Mouse (Mus musculus) urinary bladder, postnatal 4 days (tissue): Measurements from ENCODE around the gene Sdk1.

Source experiments
- DNase-seq, 2 experiments: peaks; one replicate each; pipeline ENCODE4 v3.0.0; 2021 to 2022; ENCODE audit warnings: low spot score in 2 of 2

Sdk1 gene

DNA sequence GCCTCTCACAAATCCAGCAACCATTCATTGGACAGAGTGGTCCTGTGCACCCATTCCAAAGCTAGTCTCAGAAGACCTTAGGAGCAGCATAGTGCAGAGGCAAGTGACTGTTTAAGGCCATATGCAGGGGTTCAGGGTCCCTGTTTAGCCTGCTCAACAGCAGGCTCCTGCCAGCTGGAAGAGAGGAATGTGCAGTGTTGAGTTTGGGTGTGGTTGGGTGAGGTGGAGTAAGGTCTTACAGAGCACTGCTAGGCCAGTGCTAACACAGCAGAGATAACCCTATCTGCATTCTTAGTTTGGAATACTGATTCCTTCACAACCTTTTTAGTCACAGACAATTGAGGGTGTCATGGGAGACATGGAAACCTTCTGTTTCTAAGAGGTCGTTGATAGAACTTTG is 206.0 kb downstream of the Sdk1 start:
- DNase-seq: no peak

DNA sequence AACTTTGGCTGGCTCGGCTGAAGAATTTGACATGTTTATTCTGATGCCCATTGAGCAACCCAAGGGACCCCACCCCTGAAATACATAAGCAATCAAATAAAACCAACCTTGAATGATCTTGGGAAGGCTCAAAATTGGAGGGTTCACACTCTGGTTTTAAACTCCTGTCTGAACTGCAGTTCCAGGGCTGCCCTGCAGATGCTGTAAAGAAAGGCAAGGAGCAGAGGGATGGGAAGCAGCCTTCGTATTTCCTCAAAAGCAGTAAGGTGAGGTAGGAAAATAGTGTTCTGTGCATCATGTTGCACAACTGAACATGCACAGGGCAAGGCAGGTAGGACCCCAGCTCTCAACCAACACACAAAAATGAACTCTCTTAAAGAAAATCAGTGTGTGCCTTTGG is 222.1 kb downstream of the Sdk1 start:
- DNase-seq: no peak

DNA sequence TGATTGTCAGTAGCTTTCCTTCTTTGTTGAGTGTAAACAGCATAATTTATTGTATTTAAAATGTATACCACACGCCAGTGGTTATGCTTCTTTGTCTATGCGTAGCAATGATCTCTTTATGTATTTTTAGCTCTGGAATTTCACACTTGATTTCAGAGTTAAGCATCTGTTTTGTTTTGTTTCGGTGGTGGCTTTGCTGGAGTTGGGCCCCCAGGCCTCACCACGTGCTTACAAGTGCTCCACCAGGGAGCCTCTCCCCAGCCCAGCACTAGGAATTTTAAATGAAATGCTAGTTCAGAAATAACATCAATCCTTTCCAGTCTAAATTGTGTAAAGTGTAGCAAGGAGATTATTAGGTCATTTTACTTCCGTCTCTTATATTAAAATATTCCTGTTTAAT is 227.5 kb downstream of the Sdk1 start:
- DNase-seq: no peak

DNA sequence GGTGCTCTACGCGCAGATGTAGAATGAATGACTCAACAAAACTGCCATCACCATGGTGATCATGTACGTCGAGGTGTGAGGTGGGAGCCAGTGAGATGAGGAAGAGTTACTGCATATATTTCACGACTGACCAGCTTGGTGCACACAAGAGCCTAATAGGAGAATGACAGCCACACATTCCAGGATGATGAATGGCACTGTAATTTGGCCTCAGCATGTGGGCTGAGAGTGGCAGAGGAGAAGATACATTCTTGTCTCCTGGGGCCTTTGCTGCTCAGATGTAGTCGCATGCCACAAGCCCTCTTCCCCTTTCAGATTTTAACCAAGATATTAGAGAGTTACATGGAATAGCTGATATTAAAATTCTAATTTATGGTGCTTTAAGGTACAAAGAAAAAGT is 264.0 kb downstream of the Sdk1 start:
- no peak for DNase-seq

DNA sequence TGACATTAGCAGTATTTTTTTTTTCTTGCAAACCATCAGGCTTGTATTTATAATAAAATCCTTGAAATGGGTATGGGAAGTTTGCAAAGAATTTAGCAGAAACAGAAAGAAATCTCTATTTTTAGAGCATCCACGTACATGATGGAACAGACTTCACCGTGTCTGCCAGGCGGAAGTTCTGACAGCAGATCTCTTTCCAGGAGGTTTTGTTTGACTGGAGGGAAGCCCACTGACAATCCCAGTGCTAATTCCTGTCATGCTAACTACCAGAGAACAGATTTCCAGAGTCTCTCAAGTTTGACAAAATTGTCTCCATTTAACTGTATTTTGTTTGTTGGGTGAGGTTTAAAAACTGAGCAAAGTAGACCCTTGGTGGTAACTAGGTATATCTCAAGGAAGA is 265.1 kb downstream of the Sdk1 start:
- DNase-seq: no peak

DNA sequence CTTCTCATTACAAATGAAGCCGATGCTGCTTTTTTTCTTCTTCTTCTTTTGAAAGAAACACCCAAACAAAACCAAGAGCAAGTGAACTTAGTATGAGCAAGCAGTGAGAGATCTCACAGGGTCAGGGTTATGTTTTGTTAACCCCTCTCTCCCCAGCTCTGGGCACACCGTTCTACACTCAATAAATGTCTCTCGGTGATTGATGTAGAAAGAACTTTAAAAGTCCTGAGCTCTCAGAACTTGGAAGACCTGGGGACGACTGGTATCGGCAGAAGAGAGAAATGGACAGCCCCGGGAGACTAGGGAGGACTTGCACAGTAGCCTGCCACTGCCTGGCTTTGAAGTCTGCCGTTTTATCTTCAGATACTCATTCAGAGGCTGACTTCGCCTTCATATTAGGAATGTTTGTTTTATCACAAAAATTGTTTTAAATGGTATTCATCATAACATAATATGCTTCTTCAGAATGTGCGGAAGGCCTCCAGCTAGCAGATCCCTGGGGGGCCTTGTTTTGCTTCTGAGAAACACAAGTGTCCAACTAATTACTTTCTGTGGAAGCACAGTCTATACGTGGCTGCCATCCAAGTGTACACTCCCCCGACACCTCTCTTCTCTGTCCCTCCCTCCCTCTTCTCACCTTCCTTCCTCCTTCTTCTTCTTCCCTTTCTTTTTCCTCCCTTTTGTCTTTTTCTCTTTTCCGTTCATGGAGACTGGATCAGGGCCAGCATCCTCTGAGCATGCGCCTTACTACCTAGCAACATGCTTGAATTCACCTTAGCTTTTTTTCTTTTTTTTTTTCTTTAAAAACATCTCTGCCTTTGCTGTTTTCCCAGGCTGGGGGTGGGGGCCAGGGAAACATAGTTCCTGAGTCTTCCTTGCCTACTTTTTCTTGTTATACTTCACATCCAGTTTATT is 283.8 kb downstream of the Sdk1 start:
- DNase-seq: no peak

DNA sequence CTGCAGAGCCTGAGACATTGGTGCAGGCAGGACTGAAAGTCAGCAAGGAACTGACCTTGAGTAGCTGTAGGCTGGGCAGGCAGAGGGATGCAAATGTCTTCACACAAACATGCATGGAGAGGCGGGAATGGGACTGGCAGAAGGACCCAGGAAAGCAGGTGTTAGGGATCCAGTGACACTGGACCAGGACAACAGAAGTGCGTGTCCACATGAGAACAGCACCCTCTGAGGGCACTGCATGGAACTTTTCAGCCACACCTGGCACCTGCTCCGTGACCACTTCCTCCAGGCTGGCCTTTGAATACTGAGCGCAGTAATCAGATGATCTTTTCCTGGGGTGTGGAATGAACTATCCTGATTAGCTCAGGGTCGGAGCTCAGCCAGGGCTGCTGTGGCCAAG is 298.9 kb downstream of the Sdk1 start:
- DNase-seq: no peak

DNA sequence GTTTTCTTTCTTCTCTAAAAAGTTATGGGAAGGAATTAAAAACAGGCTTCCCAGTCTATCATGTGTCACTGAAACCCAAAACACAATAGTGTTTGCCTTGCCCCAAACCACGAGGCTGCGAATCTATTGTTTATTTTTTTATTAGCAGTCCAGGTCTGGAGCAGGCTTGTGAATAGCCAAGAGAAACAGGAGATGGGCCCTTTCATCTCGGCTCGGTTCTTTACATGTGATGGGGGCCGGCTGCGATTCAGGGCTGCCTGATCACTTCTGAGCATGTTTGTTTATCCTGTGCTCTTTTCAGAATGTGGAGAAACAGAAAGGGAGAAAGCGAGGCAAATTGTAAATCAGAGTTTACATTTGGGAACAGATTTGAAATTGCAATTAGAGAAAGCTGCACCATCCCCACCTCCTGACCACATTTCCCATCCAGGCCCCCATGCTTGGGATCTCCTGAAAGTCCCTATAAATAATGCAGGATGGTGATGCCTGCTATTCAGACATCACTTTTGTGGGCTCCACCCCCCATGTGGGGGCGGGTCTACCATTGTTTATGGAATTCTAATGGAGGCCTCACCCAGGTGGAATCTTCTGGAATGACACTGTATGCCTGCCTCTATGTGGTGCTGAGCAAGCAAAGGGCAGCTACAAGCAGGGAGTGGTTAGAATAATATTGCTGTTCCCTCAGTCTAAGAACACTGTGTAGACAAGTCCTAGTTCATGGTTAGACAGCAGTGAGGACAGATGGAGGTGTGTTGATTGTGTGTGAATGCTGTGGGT is 301.8 kb downstream of the Sdk1 start:
- DNase-seq: no peak

DNA sequence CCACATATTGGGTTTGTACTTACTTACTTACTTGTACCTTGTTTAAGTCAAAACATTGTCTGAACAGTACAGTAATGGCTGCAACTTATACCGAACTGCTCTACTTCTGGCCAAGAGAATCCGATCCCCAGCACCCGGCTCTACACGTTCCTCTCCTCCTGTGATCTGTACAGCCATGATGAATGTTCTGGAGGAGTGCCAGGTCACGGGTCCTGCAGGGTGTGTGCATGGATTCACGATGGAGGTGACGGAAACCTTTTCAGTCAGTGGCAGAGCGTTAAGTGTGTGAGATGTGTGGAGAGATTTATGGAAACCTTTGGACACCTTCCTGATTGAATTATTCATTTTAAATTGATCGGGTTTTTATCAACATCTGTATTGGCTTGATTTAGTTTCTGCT is 312.2 kb downstream of the Sdk1 start:
- no peak for DNase-seq

DNA sequence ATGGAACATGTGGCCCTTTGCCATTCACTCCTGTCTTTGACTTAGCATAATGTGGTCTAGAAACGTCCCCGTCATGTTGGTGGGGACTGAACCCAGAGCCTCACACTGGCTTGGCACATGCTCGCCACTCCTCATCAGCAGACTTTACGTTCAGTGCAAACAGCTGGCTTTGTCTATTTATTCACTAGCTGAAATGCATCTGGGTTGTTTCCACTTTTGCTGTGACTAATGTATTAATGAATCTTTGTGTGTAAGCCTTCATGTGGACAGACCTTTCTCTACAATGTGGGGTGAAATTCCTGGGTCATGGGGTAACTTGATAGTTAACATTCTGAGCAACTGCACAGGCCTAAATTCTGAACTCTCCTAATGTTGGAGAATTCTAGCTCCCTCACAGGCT is 317.4 kb downstream of the Sdk1 start:
- no peak for DNase-seq

DNA sequence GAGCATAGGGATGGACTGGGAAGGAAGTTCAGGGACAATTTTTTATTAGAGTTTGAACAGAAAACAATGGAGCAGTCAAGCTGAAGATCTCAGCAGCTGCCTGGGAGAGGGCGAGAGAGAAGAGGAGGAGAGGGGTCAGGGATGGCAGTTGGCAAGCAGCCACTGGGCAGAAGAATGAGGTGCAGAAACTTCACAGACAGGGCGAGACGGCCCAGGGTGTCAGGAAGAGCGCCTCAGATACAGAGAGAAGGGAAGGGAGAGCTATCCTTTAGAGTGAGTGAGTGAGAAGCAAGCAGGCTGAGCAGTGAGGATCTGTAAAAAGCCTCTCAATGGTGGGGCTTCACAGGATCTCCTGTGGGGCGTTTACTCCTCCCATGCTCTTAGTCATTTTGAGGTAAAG is 319.0 kb downstream of the Sdk1 start:
- no peak for DNase-seq

DNA sequence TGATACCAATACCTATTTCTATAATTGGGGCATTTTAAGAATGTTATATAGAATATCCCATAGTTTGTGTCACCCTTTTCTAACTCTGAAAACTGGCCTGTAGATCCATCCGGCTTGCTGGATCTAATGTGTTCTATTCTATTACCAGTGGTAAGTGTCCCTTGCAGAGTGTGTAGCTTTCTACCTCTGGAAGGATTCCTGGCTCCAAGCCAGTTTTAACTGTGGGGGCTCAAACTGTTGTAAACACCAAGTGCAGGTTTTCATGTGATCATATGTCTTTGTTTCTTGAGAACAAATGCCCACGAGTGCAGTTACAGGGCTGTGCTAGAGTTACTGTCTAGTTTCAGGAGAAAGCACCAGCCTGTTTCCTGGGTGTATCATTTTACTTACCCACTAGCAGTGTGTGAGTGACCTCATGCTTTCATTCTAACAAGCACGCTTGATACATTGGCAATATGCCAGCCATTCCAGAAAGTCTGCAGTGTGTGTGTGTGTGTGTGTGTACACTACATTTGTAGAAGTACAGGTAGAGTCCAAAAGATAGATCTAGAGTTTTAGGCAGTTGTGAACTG is 320.8 kb downstream of the Sdk1 start:
- peak in 1 of 2 experiments; percentile 33 for DNase-seq

DNA sequence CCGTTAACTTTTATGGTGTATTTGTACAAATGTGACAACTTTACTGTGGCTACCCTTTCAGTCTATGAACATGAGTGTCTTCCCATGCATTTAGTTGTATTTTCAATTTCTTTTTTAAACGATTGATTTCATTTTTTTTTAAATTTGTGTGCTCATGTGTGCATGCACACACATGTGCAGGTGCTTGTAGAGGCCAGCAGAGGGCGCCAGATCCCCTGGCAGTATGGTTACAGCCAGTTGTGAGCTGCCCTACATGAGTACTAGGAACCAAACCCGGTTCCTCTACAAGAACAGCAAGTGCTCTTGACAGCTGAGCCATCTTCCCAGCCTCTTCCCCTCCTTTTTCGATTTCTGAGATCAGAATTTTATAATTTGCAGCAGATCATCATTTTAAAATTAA is 322.9 kb downstream of the Sdk1 start:
- DNase-seq: peak in 1 of 2 experiments; percentile 35

DNA sequence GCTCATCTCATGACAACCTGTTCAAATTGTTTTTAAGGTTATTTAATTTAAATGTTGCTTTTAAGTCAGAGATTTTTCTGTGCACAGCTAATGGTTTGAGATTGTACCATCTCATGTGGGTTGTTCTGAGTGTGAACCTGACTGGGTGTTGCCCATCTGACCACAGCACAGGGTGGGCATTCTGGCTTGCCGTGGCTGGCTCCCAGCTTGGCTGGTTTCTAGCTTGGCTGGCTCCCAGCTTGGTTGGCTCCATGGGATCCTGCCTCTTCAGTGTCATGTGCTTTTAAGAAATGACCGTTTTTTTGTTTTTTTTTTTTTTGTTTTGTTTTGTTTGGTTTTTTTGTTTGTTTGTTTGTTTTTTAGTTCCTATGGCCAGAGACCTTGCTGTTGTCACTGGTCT is 326.8 kb downstream of the Sdk1 start:
- DNase-seq: no peak

DNA sequence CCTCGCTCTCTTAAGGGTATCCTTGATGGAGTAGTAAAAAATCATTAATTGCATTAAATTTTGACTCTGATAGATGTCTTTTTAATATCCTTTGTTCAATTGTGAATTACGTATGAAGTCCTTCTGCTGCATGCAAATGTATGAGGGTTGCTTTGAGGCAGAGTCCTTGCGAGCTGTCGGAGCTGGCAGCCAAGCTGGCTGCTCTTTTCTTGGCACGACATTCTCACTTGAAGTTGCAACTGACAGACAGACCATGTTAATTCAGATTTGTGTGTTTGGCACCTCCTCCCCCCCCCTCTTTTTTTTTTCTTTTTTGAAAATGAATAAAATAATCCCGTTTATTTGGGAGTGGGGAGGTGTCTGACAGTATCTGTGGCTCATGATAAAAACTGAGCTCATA is 329.2 kb downstream of the Sdk1 start:
- DNase-seq: no peak

DNA sequence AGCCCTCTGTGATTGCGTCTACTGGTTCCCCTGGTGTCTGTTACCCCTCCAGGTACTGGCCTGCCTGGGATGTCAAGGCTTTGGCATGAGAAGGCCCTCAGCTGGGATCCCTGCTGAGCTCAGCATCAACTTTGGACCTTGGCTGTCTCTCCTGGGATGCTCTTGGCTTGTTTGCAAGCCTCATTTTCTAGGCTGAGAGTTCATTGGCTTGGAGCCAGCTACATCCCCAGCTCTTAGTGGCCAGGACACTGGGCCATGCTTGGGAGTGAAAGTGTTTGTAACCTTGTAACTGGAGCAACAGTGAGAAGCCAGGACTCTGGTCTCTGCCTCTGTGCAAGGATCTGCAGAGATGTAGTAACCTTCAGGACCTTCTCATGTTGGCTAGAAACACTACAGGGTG is 333.0 kb downstream of the Sdk1 start:
- DNase-seq: peak in 1 of 2 experiments; percentile 62

DNA sequence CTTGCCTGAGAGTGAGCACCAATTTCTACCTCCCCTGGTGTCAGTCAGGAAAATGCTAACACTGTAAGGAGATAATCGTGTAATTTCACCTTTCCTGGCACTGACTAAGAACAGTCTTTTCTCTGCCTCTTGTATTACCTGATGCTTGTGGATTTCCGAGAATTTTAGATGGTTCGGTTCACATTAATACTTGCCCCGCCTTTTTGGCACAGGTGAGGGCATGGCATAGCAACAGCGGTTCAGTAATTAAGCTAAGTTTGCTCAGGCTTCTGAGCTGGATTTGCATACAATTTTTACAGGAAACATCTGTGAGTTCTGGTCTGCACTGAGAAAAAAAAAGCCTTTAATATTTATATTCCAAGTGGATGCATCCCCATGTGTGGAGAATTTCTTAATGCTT is 350.0 kb downstream of the Sdk1 start:
- no peak for DNase-seq

DNA sequence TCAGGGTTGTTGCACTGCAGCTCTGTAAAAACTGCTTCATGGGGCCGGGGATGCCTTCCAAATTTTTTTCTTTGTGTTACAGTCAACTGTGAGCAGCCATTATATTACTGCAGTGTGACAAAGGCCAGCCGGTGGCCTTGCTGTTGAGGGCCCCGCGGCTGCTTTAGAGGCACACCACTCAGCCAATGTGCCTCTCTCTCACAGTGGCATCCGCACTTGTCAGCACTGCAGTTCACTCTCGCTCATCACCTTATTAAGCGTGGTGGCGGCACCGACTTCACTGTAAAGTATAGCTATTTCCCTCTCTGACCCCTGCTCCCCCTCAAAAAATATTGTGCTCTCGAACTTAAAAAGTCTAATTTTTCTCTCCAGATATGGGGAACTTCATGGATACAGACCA is 371.4 kb downstream of the Sdk1 start:
- no peak for DNase-seq

DNA sequence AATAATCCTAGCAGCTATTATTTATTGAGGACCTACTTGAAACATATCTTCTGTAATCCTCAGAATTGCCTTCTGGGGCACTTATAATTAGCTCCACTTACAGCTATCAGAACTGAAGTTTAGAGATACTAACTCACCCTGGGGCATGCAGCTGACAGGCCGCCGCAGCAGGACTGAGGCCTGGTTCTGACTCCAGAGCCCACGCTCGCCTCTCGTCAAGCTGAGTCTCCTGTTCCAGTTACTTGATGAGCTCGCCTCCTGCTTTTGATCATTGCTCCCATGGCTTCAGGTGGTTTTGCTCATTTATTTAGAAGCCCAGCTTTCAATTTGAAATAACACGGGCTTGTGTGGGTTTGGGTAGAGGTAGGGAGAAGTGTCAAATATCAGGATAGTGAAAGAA is 374.5 kb downstream of the Sdk1 start:
- no peak for DNase-seq

DNA sequence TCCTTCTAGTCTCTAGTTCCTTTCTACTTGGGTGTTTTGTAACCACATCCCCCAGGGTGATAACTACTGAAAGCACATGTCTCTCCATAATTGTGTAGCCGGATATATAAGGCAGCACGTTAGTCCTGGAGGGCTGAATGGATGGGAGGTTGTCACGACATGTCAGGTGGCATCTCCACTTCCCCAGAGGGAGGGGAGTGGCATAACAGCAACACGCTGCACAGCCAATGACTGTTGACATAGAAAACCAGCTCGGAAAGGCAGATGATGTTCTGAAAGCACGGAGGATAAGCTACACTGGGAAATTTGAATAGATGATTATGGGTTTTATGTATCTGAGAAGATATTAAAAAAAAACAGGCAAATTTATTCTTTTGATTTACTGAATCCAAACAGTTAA is 376.4 kb downstream of the Sdk1 start:
- DNase-seq: no peak

DNA sequence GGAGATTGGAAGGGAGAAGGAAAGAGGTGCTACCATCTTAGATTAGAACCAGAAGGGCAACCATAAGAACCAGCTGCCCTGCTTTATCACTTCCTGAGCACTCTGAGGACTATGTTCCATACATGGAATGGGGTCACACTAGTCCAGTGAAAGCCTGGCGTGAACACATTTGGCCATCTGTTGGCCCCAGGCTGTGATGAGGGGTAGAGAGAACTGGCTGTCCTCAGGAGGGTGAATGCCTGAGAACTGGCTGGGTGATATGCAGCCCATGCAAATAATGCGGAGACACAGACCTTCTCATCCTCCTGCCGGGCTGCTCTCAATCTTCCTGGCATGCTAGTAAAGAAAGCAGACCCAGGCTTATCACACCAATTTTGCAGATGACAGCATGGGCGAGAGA is 384.1 kb downstream of the Sdk1 start:
- DNase-seq: no peak

DNA sequence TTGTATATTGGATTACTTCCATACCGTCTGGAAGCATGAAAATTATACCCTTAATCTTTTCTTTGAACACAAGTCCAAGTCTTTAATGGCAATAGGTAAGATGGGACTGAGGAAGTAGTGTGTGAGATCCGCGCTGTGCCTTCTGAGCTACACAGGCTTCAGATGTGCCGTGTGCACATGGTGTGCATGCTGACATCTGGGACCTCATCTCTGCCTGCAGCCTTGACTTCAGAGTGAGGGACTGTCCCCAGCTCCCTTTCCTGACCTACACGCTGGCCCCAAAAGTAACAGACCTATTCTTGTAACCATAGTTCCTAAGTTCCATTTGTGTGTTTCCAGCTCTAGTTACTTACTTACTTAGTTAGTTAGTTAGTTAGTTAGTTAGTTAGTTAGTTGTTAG is 390.4 kb downstream of the Sdk1 start:
- DNase-seq: no peak

DNA sequence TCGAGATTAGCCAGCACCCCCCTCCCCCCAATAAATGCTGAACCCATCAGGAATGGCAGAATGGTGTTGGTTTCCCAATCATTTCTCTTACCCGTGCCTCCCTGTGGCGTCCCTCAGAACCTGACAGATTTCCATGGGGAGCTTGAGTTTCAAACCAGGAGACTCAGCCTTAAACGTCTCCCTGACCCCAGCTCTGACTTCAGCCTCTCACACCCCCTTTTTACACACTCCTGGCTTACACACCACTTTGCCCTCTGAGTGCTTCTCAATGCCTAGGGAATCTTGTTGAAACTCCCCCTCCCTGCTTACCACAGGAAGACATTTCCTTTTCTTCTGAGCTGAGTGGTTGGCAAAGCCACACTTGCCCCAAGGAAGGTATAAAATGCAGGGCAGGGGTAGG is 392.0 kb downstream of the Sdk1 start:
- DNase-seq: no peak
